Mouse (Mus musculus): Measurements from ENCODE around the gene Gm5426. TPM values are rescaled to one million over a fixed set of nuclear protein-coding genes. Genes with fewer than 3 reads are reported as not detected.

Gene Gm5426
- polyA plus RNA-seq, 1 experiment from 2014 or later: not detected

DNA sequence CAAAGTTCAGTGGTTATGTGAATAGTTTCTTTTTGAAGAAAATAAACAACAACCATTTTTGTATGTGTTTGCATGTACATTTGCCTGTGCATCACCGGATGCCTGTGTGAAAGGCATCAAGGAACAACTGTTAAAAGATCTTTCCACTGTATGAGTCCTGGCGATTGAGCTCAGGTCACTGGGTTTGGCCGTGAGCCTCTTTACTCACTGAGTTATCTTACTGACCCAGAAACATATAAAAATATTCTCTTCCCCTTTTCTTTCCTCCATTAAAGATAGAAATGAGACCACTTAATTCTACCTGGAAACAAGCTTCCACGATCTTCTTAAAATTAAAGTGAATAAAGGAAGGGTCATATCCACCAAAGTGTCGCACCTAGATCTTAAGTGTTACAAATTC lies 10.2 kb downstream of the Gm5426 start:
- Histone ChIP-seq H3K9ac (no peak overlapping the region), H3K36me3 (no peaks in the 10 kb centered on the region), H3K4me1 (peaks cover 15% of the 10 kb centered on the region), H3K27ac (no peak overlapping the region), H3K4me2 (no peak overlapping the region), H3K9me3 (no peaks in the 10 kb centered on the region), H3K27me3 (no peaks in the 10 kb centered on the region), H3K4me3 (no peak overlapping the region)
- no peak for ATAC-seq (ENCODE audit: insufficient number of reproducible peaks, insufficient read depth, low FRiP score, low TSS enrichment, low read depth)
- WGBS: 93% methylated on average over 5 of the region's 5 CpGs

DNA sequence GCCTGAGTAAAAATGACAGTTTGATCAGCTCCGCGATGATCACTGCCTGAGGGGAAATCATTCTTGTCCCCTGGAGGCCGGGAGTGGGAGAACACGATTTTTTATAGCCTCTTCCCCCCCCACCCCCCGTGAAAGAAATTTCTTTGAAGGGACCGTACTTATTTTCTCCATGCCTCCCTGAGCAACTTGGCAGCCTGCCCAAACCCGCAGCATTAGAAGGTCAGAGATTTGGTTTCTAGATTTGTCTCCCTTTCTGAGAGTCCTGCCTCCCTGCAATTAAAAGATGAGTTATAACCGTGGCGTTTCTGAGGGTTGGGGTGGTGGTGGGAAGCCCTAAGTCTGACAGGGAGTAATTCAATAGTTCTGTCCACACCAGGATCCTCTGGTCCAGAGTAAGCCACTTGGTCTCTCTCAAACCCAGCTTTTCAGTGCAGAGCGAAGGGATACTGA lies 11.9 kb downstream of the Gm5426 start:
- Histone ChIP-seq H3K9me3 (no peaks in the 10 kb centered on the region), H3K9ac (no peak overlapping the region), H3K27ac (no peak overlapping the region), H3K36me3 (no peaks in the 10 kb centered on the region), H3K27me3 (no peaks in the 10 kb centered on the region), H3K4me1 (peaks cover 20% of the 10 kb centered on the region), H3K4me3 (no peak overlapping the region), H3K4me2 (peak overlapping the region; percentile 37)
- 11% methylated on average over 10 of the region's 10 CpGs for WGBS
- ATAC-seq (ENCODE audit: insufficient number of reproducible peaks, insufficient read depth, low FRiP score, low TSS enrichment, low read depth): no peak

DNA sequence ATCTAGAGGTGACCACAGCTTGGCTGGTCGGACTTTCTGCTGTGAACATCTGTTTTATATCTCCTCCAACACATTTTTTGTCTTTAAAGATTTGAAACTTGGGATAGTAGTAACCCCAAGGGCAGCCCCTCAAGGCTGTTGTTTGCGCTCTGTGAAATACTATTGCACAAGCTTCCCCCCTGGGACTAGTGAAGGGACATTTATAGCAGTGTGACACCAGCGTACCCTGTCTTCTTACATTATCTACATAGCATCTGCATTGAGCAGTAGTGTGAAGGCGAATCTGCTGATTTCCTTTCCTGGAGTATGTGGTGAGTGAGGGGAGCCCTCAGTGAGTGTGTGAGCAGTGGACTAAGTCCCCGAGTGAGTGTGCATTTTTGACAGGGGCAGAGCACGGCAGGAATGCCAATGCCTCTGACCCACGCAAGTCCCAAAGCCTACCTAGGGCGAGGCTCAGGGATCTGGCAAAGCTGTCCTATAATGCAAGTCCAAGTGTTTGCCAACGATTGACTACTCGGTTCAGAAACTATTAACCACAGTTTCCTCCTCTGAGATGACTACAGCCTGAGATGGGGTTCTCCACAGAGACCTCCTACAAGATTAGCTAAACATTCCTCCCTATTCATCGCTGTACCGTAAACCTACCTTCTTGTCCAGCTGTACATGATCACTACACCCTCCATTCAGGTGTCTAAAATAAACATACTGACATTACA lies 14.2 kb downstream of the Gm5426 start:
- no peaks in the 10 kb centered on the region for H3K36me3 ChIP-seq
- H3K27ac ChIP-seq: no peak overlapping the region
- ATAC-seq (ENCODE audit: insufficient number of reproducible peaks, insufficient read depth, low FRiP score, low TSS enrichment, low read depth): no peak
- WGBS: 77% methylated on average over 12 of the region's 12 CpGs
- H3K9me3 ChIP-seq: no peaks in the 10 kb centered on the region
- H3K4me2 ChIP-seq: no peak overlapping the region
- no peak overlapping the region for H3K4me3 ChIP-seq
- no peaks in the 10 kb centered on the region for H3K27me3 ChIP-seq
- H3K4me1 ChIP-seq: peaks cover 21% of the 10 kb centered on the region
- no peak overlapping the region for H3K9ac ChIP-seq

DNA sequence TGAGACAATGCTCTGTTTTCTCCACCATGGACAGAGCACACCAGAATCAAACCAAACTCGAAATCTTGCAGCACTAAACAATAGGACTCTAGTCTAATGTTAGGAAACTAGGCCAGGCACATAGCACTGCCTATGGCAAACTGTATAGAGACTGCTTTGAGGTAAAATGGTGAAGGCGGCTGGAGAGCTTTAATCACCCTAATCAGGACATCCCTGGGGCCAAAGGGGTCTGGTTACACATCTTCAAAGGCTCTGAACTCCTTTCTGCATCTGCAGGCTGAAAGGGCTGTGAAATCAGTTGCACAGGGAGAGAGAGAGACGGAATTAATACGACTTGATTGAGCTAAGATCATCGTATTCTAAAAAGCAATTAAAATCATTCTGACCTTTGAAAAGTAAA lies 16.9 kb downstream of the Gm5426 start:
- Histone ChIP-seq H3K4me3 (no peak overlapping the region), H3K4me2 (no peak overlapping the region), H3K9ac (no peak overlapping the region), H3K27me3 (no peaks in the 10 kb centered on the region), H3K27ac (no peak overlapping the region), H3K36me3 (no peaks in the 10 kb centered on the region), H3K9me3 (no peaks in the 10 kb centered on the region), H3K4me1 (peaks cover 18% of the 10 kb centered on the region)
- no peak for ATAC-seq (ENCODE audit: insufficient number of reproducible peaks, insufficient read depth, low FRiP score, low TSS enrichment, low read depth)
- 12% methylated on average over 5 of the region's 5 CpGs for WGBS

DNA sequence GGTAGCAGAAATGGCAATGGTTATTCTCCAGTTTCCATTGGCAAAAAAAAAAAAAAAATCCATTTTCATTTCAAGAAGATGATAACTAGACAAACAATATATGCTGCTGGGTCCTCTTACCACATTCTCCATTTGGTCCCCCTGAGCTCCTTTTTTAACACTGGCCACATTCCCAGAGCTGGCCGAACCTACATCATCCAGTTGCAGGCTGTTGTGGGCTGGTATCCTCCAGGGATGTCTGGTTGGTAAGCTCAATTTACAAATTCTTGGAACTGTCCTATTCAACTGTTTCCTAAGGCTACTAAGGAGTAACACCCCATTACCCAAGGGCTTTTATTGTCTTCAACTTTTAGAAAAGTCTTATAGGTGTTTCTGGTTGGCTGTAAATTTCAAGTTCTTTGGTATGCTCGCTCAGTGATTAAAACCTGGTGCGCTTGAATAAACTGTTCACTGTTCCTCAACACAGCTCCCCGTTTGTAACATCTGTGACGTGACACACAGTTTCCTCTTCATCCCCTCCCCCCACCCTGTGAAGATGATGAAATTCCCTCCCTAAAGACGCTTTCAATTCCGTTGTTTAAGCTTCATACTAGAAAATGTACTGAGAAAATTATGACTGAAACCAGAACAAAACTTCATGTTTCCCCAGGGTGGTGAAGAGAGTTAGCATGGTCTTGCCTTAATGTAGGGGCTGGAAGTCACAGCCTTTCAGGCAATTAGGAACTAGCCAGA lies 26.7 kb downstream of the Gm5426 start:
- 55% methylated on average over 7 of the region's 7 CpGs for WGBS
- Histone ChIP-seq H3K4me2 (no peak overlapping the region), H3K27me3 (no peaks in the 10 kb centered on the region), H3K36me3 (no peaks in the 10 kb centered on the region), H3K4me3 (no peak overlapping the region), H3K9ac (no peak overlapping the region), H3K4me1 (no peaks in the 10 kb centered on the region), H3K9me3 (no peaks in the 10 kb centered on the region), H3K27ac (no peak overlapping the region)
- no peak for ATAC-seq (ENCODE audit: insufficient number of reproducible peaks, insufficient read depth, low FRiP score, low TSS enrichment, low read depth)

DNA sequence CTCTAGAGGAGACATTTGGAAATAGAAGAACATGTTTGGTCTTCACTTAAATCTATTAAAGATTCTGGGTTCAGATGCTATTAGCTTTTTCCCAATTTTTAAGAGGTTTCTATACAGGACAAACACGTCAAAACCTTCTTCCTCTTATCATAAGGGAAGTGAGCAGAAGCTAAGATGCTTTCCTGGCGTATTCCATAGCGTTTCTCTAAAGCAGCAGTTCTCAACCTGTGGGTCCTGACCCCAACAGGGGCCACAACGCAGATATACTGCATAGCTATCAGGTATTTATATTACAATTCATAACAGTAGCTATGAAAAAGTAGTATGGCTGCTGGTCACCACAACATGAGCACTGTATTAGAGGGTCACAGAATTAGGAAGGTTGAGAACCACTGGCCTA lies 27.4 kb downstream of the Gm5426 start:
- WGBS: 89% methylated on average over 4 of the region's 4 CpGs
- H3K4me3 ChIP-seq: no peak overlapping the region
- ATAC-seq (ENCODE audit: insufficient number of reproducible peaks, insufficient read depth, low FRiP score, low TSS enrichment, low read depth): no peak
- no peaks in the 10 kb centered on the region for H3K4me1 ChIP-seq
- no peaks in the 10 kb centered on the region for H3K36me3 ChIP-seq
- no peak overlapping the region for H3K4me2 ChIP-seq
- no peaks in the 10 kb centered on the region for H3K9me3 ChIP-seq
- no peak overlapping the region for H3K27ac ChIP-seq
- no peak overlapping the region for H3K9ac ChIP-seq
- H3K27me3 ChIP-seq: no peaks in the 10 kb centered on the region

DNA sequence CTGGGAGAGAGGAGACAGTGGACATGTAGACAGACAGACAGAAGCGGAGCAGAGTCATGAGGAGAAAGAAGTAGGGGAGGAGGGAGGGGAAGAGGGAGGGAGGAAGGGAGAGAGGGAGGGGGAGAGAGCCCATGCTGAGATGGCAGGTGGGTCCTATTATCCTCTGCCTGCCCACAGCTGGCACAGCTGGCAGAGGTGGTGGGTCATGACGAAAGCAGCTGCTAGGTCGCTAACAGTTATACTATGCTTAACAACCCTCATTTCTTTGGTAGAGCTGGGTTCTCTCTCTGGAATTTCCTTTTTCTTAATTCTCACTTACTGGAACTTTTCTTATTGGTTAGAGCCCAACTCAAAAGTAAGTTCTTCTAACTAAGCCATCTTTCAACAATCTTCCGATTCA lies 28.9 kb downstream of the Gm5426 start:
- no peak overlapping the region for H3K4me3 ChIP-seq
- no peak for ATAC-seq (ENCODE audit: insufficient number of reproducible peaks, insufficient read depth, low FRiP score, low TSS enrichment, low read depth)
- WGBS: 76% methylated on average over 4 of the region's 4 CpGs
- H3K27me3 ChIP-seq: no peaks in the 10 kb centered on the region
- H3K4me2 ChIP-seq: no peak overlapping the region
- H3K27ac ChIP-seq: no peak overlapping the region
- no peaks in the 10 kb centered on the region for H3K36me3 ChIP-seq
- H3K9me3 ChIP-seq: no peaks in the 10 kb centered on the region
- no peaks in the 10 kb centered on the region for H3K4me1 ChIP-seq
- no peak overlapping the region for H3K9ac ChIP-seq

DNA sequence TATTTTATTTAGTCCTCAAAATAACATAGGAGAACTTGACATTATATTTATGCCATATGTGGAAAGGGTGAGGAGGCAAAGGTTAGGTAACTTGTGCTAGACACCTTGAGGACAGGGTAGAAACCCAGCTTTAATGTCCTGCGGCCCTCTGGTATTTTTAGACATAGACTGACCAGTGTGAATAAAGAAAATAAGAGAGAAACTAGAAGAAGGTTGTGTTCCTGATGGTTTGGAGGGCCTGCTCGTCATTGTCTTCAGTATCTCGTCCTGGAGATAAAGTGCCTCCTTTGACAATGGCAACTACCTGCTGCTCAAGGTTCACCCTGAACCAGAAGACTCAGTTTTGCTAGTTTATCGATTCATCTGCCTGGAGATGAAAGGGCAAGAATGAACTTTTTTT lies 32.6 kb downstream of the Gm5426 start:
- Histone ChIP-seq H3K9me3 (no peaks in the 10 kb centered on the region), H3K36me3 (no peaks in the 10 kb centered on the region), H3K27me3 (no peaks in the 10 kb centered on the region), H3K4me2 (no peak overlapping the region), H3K4me1 (peaks cover 7% of the 10 kb centered on the region), H3K4me3 (no peak overlapping the region), H3K27ac (no peak overlapping the region), H3K9ac (no peak overlapping the region)
- ATAC-seq (ENCODE audit: insufficient number of reproducible peaks, insufficient read depth, low FRiP score, low TSS enrichment, low read depth): no peak
- WGBS: 82% methylated on average over 4 of the region's 4 CpGs

DNA sequence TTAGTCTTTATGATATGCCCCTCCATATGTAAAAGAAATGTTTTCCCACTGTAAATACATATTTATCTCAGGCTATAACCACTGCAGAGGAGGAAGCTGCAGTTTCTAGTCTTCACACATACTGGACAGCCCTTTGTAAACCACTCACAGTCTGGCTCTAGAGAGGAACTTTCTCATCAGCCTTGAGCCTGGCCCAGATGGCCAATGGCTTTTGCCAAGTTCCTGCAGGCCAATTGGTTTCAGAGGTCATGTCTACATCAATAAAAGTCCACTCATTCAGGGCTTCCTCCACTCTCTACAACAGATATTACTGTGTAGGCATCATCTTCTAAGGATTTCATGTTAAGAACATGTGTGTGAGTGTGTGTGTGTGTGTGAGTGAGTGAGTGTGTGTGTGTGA lies 35.1 kb downstream of the Gm5426 start:
- Histone ChIP-seq H3K27ac (no peak overlapping the region), H3K4me3 (no peak overlapping the region), H3K27me3 (no peaks in the 10 kb centered on the region), H3K36me3 (no peaks in the 10 kb centered on the region), H3K4me1 (peaks cover 7% of the 10 kb centered on the region), H3K4me2 (no peak overlapping the region), H3K9ac (no peak overlapping the region), H3K9me3 (no peaks in the 10 kb centered on the region)
- ATAC-seq (ENCODE audit: insufficient number of reproducible peaks, insufficient read depth, low FRiP score, low TSS enrichment, low read depth): no peak

DNA sequence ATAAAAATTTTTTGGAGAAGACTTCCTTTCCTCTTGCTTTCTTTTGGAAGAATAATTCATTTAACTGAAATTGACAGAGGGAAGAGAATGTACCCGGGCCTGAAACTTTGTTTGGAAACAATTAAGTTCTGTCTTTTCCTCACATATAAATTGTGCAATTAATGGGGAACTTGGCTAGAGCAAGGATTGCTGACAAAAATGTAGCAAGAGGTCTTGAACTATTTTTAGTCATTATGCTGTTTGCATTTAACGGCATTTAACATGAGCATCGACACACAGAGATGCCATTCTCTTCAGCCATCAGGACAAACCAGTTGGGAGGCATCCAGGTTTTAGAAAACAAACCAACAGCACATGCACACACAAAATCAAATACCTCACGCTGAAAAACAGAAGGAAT lies 36.6 kb downstream of the Gm5426 start:
- H3K27ac ChIP-seq: 0 out of 2 replicates have a peak overlapping the region, but pooled peaks have one; percentile 22
- H3K4me2 ChIP-seq: no peak overlapping the region
- no peak overlapping the region for H3K4me3 ChIP-seq
- no peaks in the 10 kb centered on the region for H3K27me3 ChIP-seq
- no peak overlapping the region for H3K9ac ChIP-seq
- ATAC-seq (ENCODE audit: insufficient number of reproducible peaks, insufficient read depth, low FRiP score, low TSS enrichment, low read depth): no peak
- 36% methylated on average over 4 of the region's 4 CpGs for WGBS
- H3K4me1 ChIP-seq: peaks cover 7% of the 10 kb centered on the region
- no peaks in the 10 kb centered on the region for H3K9me3 ChIP-seq
- H3K36me3 ChIP-seq: no peaks in the 10 kb centered on the region

DNA sequence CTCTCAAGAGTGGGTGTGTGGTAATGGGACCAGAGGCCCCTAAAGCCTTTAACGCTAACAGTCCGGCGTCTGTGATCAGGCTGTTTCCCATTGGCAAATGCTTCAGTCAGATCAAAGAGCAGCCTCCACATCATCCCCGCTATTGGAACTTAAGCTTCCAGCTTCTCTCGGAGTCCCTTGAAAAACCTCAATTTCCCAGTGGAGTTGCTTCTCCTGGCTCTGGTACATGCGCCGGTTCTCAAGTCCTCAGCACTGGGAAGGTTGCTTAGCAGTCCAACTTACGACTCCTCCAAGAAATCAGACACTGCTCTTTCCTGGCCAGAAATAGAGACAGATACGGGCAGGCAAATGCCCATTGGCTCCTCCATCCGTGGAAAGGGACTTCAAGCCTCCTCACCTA lies 37.4 kb downstream of the Gm5426 start:
- WGBS: 43% methylated on average over 10 of the region's 10 CpGs
- H3K27me3 ChIP-seq: no peaks in the 10 kb centered on the region
- ATAC-seq (ENCODE audit: insufficient number of reproducible peaks, insufficient read depth, low FRiP score, low TSS enrichment, low read depth): no peak
- H3K4me2 ChIP-seq: 0 out of 2 replicates have a peak overlapping the region, but pooled peaks have one; percentile 16
- H3K4me1 ChIP-seq: peaks cover 7% of the 10 kb centered on the region
- H3K9me3 ChIP-seq: no peaks in the 10 kb centered on the region
- no peaks in the 10 kb centered on the region for H3K36me3 ChIP-seq
- no peak overlapping the region for H3K27ac ChIP-seq
- no peak overlapping the region for H3K4me3 ChIP-seq
- no peak overlapping the region for H3K9ac ChIP-seq

DNA sequence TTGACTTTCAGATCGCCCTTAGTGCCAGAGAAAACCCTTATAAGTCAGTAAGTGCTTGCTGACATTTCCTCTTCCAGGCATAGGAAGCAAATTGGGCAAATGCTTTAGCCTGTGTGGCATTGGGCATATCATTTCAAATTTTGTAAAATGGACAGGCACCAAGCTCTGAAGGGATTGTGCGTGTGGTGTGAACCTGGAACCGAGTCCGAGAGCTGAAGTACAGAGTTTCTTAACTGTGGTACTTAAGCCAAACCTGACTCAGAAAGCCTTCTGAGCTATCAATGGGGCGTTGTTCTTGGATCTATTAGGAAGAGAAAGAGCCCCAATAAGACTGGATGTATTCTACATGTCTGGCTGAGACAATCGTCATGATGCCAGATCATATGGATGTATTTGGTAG lies 40.5 kb downstream of the Gm5426 start:
- WGBS: 84% methylated on average over 6 of the region's 6 CpGs
- H3K27me3 ChIP-seq: no peaks in the 10 kb centered on the region
- H3K9ac ChIP-seq: no peak overlapping the region
- no peaks in the 10 kb centered on the region for H3K36me3 ChIP-seq
- no peak for ATAC-seq (ENCODE audit: insufficient number of reproducible peaks, insufficient read depth, low FRiP score, low TSS enrichment, low read depth)
- no peak overlapping the region for H3K27ac ChIP-seq
- peaks cover 7% of the 10 kb centered on the region for H3K4me1 ChIP-seq
- no peaks in the 10 kb centered on the region for H3K9me3 ChIP-seq
- no peak overlapping the region for H3K4me2 ChIP-seq
- no peak overlapping the region for H3K4me3 ChIP-seq

Measured in embryonic facial prominence, embryonic 13.5 days (tissue).